Mouse (Mus musculus) adrenal gland (tissue): Measurements from ENCODE around the gene Sike1.

Source experiments
- intact Hi-C: fragments of 180-260 bp; cut with DNase I; formaldehyde crosslinking; loops from one replicate; pipeline ENCODE4 v1.15.1; 2025
- long read RNA-seq, 2 experiments: library from polyadenylated mRNA; unstranded; transcript quantifications; one replicate each; pipeline ENCODE4 v2.0.0; 2020; ENCODE audit warnings: borderline replicate concordance in 1 of 2; ENCODE audit not compliant: insufficient replicate concordance in 1 of 2

Gene Sike1
- long read RNA-seq, experiment 1, full-length matches to known transcripts: 16 of 24 reads
- long read RNA-seq, experiment 1, partial matches to known transcripts: 6 of 24 reads
- long read RNA-seq, experiment 1, other reads (novel, unspliced or antisense): 2 of 24 reads
- long read RNA-seq, experiment 2, full-length matches to known transcripts: 23 of 27 reads
- long read RNA-seq, experiment 2, partial matches to known transcripts: 1 of 27 reads
- long read RNA-seq, experiment 2, other reads (novel, unspliced or antisense): 3 of 27 reads

DNA sequence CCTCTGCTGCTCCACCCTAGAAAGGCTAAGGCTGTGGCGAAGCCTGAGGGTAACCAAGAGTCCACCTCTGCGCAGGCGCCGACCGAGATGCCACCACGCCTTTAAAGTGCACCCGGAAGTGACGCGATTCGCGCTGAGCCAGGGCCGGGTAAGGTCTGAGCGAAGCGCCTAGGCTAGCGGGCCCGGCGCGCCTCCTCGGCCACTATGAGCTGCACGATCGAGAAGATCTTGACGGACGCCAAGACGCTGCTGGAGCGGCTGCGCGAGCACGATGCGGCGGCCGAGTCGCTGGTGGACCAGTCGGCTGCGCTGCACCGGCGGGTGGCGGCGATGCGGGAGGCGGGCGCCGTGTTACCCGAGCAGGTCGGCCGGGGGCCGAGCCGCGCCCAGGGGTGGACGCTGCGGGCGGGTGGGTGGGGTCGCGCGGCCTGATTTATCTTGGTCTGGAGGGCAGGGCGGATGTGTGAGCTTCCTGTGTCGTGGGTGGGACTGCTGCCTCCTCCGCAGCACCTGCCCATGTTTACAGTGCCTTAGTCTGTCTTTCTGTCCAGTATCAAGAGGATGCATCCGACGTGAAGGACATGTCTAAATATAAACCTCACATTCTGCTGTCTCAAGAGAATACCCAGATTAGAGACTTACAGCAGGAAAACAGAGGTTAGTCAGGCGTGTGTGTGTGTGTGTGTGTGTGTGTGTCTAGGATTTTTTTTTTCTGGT is at the start of gene Sike1:
TSS of gene Sike1 (plus strand) at position 104 of the 717 bp plus-strand sequence.
- intact Hi-C loops: loop anchor here (5.0 kb wide), 1 partner anchor 57 kb away; no protein-coding TSS in a partner anchor

- intact Hi-C loops: no loop called here
These were observed 49.2 kb upstream of the Sike1 start for GRCm38 (mm10) chr3:102946312-102946711.

- intact Hi-C loops: no loop called here
These were observed 48.6 kb upstream of the Sike1 start for GRCm38 (mm10) chr3:102946861-102947260.

- intact Hi-C loops: no loop called here
These were observed 41.0 kb upstream of the Sike1 start for GRCm38 (mm10) chr3:102954476-102954875.

DNA sequence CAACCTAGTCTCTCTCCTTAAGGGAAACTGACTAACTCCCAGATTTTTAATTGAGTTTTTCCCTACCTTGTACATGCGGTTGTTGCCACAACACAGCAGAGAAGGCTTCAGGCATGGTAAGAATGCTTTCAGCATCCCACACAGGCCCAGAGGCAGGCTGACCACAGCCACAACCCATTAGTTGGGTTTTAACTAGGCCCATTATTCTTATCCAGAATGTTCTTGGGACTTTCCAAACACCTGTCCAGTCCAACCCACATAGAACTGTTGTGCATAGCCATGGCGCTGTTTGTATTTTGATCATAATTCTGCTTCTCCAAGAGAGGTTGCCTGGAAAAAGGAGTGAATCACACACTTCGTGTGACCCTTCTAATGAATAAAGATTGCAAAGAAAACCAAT is 40.4 kb upstream of the Sike1 start:
- intact Hi-C loops: no loop called here

DNA sequence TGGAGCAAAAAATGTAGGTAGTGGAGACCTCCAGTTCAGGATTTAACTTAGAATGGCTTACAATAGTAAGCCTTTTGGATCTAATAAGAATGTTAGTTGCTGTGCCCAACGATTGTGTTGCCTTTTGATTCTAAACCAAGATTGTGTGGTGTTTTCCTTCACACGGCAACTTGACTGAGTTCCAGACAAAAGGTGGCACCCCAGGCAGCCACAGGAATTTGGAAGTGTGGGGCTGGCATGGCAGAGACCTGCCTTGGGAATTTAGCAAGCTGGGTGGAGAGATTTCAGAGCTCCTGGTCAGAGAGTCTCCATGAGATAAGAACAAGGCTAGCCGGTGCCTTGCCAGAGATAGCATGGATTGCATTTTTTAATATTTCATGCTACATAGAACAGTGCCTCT is 39.9 kb upstream of the Sike1 start:
- intact Hi-C loops: no loop called here

- intact Hi-C loops: no loop called here
These were observed 31.5 kb upstream of the Sike1 start, which contains the start of gene Nr1h5 for GRCm38 (mm10) chr3:102964033-102964432. Gene Nr1h5 (minus strand): TSS chr3:102964133.

DNA sequence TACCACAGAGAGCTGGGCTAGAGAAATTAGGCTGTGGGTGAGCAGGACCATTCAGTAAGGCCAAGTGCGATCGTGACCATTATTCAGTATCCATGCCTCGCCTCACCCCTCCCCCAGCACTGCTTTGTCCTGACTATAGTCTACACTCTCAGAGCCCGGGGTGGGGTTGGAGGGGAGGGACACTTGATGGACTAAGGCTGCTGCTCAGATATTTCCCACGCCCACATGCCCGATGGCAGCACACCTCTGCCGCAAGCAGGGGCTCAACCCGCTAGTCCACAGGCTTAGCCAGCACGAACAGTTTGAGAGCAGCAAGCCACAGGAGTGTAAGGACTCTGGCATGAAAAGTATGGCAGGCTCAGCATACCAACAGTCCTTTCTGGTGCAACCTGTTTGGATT is 25.4 kb upstream of the Sike1 start:
- intact Hi-C loops: no loop called here

GRCm38 (mm10) chr3:102970508-102970907 is 25.0 kb upstream of the Sike1 start:
- intact Hi-C loops: no loop called here

DNA sequence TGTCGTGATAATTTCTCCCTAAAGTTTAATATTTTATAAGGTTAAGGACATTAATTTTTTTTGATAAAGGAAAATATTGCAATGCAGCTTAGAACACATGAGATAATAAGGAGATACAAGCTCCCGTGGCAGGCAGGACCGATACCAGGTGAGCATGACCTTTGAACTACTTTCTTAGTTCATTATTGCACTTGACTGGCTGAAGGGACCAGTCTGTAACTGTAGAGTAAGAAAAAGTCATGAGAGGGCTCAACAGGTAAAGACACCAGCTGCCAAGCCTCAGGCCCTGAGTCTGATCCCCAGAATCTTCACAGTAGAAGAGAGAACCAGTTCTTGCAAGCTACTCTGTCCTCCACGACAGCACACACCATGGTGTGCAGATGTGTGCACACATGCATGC is 18.6 kb upstream of the Sike1 start:
- intact Hi-C loops: no loop called here

DNA sequence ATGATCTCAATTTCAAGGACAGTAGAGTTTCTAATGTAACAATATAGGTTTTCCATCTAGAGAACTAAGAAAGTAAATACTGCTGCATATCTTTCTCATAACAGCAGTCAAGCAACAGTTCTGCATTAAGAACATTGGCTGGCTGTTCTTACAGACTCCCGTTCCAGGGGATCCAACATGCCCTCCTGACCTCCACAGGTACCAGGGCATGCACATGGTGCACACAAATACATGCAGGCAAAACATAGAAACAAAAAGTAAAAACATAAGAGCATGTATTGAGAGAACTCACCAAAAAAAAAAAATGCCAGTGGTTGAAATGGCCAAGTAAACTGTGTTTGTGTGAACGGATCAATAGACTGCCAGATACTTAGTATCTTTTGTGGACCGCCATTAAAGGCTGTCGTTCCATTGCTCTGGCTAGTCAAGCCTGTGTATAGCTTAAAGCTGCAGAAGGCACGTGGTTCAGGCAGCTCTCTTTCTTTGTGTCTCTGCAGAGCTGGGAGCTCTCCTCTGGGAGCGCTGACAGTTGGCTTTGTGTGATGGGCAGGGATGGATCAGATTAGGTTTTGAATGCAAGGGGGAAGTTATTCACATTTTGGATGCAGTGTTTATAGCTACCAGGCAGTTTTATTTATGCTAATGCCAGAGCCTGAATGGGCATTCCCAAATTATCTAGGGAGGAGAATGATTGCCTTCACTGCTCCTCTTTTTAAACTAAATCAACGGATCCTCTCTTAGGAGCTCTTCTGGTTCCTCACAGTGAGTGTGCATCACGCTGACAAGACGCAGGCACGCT is 15.8 kb upstream of the Sike1 start:
- intact Hi-C loops: no loop called here

- intact Hi-C loops: no loop called here
These were observed 15.2 kb upstream of the Sike1 start for GRCm38 (mm10) chr3:102980349-102980736.

DNA sequence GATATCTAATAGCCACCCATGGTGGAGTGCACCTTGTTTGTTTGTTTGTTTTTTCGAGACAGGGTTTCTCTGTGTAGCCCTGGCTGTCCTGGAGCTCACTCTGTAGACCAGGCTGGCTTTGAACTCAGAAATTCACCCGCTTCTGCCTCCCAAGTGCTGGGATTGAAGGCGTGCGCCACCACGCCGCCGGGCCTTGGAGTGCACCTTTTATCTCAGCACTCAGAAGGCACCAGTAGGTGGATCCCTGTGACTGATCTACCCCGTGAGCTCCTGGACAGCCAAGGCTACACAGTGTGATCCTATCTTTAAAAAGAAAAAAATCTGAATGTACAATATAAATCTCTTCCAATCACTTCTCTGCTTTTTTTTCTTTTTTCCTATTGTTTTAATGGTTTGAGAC is 4.5 kb upstream of the Sike1 start:
- intact Hi-C loops: no loop called here

DNA sequence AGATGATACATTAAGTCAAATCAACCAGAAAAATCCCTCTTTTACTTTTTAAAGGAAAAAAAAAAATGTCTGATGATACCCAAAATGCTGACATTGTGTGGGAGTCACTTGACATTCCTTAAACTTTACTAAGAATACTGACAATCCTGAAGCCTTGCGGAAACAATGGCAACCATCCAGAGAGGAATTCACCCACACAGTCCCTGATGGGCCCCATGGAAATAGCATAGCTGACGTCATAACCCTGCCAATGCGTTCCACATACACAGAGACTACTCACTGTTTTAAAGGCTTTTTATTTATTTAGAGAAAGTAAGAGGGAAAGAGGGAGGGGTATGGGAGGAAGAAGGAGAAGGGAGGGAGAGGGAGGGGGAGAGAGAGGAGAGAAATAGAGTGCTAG is 2.6 kb upstream of the Sike1 start:
- intact Hi-C loops: no loop called here

- intact Hi-C loops: loop anchor here (5.0 kb wide), 1 partner anchor 57 kb away; no protein-coding TSS in a partner anchor
These were observed 289 bp upstream of the Sike1 start for GRCm38 (mm10) chr3:102995233-102995604.

GRCm38 (mm10) chr3:102997036-102997435 is 1.5 kb downstream of the Sike1 start:
- intact Hi-C loops: loop anchor here (5.0 kb wide), 1 partner anchor 55 kb away; no protein-coding TSS in a partner anchor

DNA sequence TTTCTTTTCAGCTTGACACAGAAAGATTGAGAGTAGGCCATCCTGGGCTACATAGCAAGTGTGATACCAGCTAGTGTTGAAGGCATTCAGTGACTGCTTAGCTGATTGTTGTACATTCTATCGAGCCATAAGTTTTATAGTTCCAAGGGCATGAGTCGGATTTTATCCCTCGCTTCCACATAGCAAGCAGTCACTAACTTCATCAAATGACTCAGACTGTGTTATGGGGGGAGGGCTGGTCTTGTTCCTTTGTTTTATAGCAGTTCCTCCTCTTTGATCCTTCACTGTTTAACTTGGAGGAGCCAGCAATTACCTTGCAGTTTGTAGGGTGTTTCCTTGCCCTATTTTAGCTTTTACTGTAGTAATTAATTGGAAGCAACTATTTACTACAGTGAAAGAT is 2.1 kb downstream of the Sike1 start:
- intact Hi-C loops: loop anchor here (5.0 kb wide), 1 partner anchor 55 kb away; no protein-coding TSS in a partner anchor

DNA sequence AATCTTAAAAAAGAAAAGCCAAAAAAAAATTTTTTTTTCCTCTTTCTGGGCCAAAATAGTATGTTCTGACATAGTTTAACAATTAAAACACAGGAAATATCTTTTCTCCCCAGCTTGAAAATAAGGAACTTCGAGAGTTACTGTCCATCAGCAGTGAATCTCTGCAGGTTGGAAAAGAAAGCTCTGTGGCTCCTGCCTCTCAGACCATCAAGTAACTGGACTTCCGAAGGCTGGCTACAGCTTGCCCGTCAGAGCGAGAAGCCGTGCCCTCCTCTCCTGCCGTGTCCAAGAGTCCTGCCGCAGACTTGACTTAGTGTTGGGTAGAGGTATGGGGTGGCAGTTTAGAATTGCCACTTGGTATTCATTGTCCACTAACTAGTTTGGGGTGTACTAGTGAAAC is 6.1 kb downstream of the Sike1 start:
- intact Hi-C loops: no loop called here

- intact Hi-C loops: no loop called here
These were observed 21.8 kb downstream of the Sike1 start for GRCm38 (mm10) chr3:103017350-103017749.

GRCm38 (mm10) chr3:103019462-103019861 is 24.0 kb downstream of the Sike1 start:
- intact Hi-C loops: no loop called here

DNA sequence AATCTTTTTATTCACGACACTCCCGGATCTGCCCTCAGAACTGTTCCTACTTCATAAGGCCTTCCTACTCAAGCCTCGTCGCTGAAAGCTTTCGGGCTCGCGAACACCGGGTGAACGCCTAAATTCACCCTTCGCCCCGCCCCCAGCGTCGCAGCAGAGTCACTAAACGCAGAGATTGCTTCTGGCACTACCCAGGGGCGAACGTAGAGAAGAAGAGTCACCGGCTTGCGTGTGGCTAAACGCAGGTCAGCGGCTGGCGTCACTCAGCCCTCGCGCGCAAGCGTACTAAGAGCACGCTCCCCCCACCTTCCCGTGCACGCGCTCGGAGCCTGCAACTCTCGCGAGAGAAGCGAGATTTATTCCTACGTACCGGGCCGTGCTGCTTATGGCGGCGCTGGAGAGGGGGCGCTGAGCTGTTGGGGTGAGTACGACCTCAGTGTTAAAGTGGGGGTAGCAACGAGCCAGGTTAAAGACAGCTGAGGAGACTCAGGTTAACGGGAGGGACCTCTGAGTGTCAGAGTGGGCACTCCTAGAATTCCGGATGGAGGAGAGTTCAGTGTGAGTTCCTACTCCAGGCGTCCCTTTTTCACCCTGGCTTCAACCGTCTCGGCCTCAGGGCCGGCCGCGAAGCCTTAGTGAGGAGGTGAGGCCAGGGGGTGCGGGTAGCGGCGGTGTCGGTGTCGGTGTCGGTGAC is 24.9 kb downstream of the Sike1 start, which contains the start of gene Csde1:
TSS of gene Csde1 (plus strand) at position 178 of the 694 bp plus-strand sequence.
- intact Hi-C loops: loop anchor here (5.0 kb wide), 1 partner anchor 37 kb away; the partner anchor contains the start of gene Nras
